Mouse (Mus musculus): ENCODE data around the gene Gm12117. TPM values are rescaled to one million over a fixed set of nuclear protein-coding genes. Genes with fewer than 3 reads are reported as not detected.
A peak's percentile ranks its signal among the peaks of the same experiment; 100 is the strongest.

The Gm12117 gene
- polyA plus RNA-seq (2016; fragmentation: Nextera tagmentation; extraction: Ambion mirVana), result 0.14 TPM in 1 of 2 replicates, not detected in the other

- 90% methylated on average over 3 of the region's 3 CpGs for WGBS
Measured at GRCm38 (mm10) chr11:33276637-33277036, at the start of gene Gm12117. Gene Gm12117 (minus strand): TSS chr11:33276737.

GRCm38 (mm10) chr11:33319006-33319611, 42.6 kb upstream of the Gm12117 start:
- Histone ChIP-seq H3K4me3 (no peak overlapping the region), H3K4me1 (no peaks in the 10 kb centered on the region), H3K27ac (no peak overlapping the region), H3K36me3 (no peaks in the 10 kb centered on the region), H3K9me3 (no peaks in the 10 kb centered on the region), H3K27me3 (ENCODE audit: insufficient read depth, poor library complexity, severe bottlenecking) (no peaks in the 10 kb centered on the region)
- no peak for DNase-seq (ENCODE audit: low spot score)
- WGBS, result 84% methylated on average over 7 of the region's 7 CpGs

More at GRCm38 (mm10) chr11:33276637-33277036, at the start of gene Gm12117:
- H3K4me1 ChIP-seq, result no peaks in the 10 kb centered on the region
- no peak within 1 kb of the TSS for H3K4me3 ChIP-seq
- peaks cover 6% of the 10 kb centered on the region; the same call in 1 of the 2 replicates for H3K36me3 ChIP-seq
- H3K27me3 ChIP-seq (ENCODE audit: insufficient read depth, poor library complexity, severe bottlenecking), result no peaks in the 10 kb centered on the region
- no peak for DNase-seq (ENCODE audit: low spot score)
- no peaks in the 10 kb centered on the region for H3K9me3 ChIP-seq
- no peak within 1 kb of the TSS for H3K27ac ChIP-seq

- Histone ChIP-seq H3K4me1 (no peaks in the 10 kb centered on the region), H3K27ac (no peak overlapping the region), H3K9me3 (no peaks in the 10 kb centered on the region), H3K4me3 (no peak overlapping the region), H3K27me3 (ENCODE audit: insufficient read depth, poor library complexity, severe bottlenecking) (no peaks in the 10 kb centered on the region), H3K36me3 (no peaks in the 10 kb centered on the region)
- WGBS, result 82% methylated on average over 4 of the region's 4 CpGs
- DNase-seq (ENCODE audit: low spot score), result no peak
Measured at GRCm38 (mm10) chr11:33309566-33309965, 33.0 kb upstream of the Gm12117 start.

- WGBS, result 72% methylated on average over 8 of the region's 8 CpGs
- Histone ChIP-seq H3K4me3 (no peak overlapping the region), H3K27ac (no peak overlapping the region), H3K27me3 (ENCODE audit: insufficient read depth, poor library complexity, severe bottlenecking) (no peaks in the 10 kb centered on the region), H3K9me3 (no peaks in the 10 kb centered on the region), H3K4me1 (no peaks in the 10 kb centered on the region), H3K36me3 (no peaks in the 10 kb centered on the region)
- DNase-seq (ENCODE audit: low spot score), result no peak
Measured at GRCm38 (mm10) chr11:33300859-33301258, 24.3 kb upstream of the Gm12117 start.

- no peaks in the 10 kb centered on the region for H3K27me3 ChIP-seq (ENCODE audit: insufficient read depth, poor library complexity, severe bottlenecking)
- no peak overlapping the region for H3K4me3 ChIP-seq
- 78% methylated on average over 11 of the region's 11 CpGs for WGBS
- H3K27ac ChIP-seq, result no peak overlapping the region
- H3K36me3 ChIP-seq, result no peaks in the 10 kb centered on the region
- no peak for DNase-seq (ENCODE audit: low spot score)
- no peaks in the 10 kb centered on the region for H3K4me1 ChIP-seq
- H3K9me3 ChIP-seq, result no peaks in the 10 kb centered on the region
Measured at GRCm38 (mm10) chr11:33299371-33299770, 22.8 kb upstream of the Gm12117 start.

GRCm38 (mm10) chr11:33297121-33297520, 20.6 kb upstream of the Gm12117 start:
- H3K27me3 ChIP-seq (ENCODE audit: insufficient read depth, poor library complexity, severe bottlenecking), result no peaks in the 10 kb centered on the region
- H3K36me3 ChIP-seq, result no peaks in the 10 kb centered on the region
- no peak for DNase-seq (ENCODE audit: low spot score)
- H3K4me3 ChIP-seq, result no peak overlapping the region
- no peak overlapping the region for H3K27ac ChIP-seq
- 84% methylated on average over 8 of the region's 8 CpGs for WGBS
- no peaks in the 10 kb centered on the region for H3K4me1 ChIP-seq
- no peaks in the 10 kb centered on the region for H3K9me3 ChIP-seq

- no peak for DNase-seq (ENCODE audit: low spot score)
- 61% methylated on average over 3 of the region's 3 CpGs for WGBS
Measured at GRCm38 (mm10) chr11:33295422-33295821, 18.9 kb upstream of the Gm12117 start.

GRCm38 (mm10) chr11:33294063-33294462, 17.5 kb upstream of the Gm12117 start:
- DNase-seq (ENCODE audit: low spot score), result no peak
- H3K36me3 ChIP-seq, result no peaks in the 10 kb centered on the region
- H3K4me3 ChIP-seq, result no peak overlapping the region
- WGBS, result 81% methylated on average over 6 of the region's 6 CpGs
- no peaks in the 10 kb centered on the region for H3K9me3 ChIP-seq
- H3K27me3 ChIP-seq (ENCODE audit: insufficient read depth, poor library complexity, severe bottlenecking), result no peaks in the 10 kb centered on the region
- H3K4me1 ChIP-seq, result no peaks in the 10 kb centered on the region
- H3K27ac ChIP-seq, result no peak overlapping the region

More at GRCm38 (mm10) chr11:33295422-33295821, 18.9 kb upstream of the Gm12117 start:
- Histone ChIP-seq H3K4me1 (no peaks in the 10 kb centered on the region), H3K36me3 (no peaks in the 10 kb centered on the region), H3K4me3 (no peak overlapping the region), H3K9me3 (no peaks in the 10 kb centered on the region), H3K27ac (no peak overlapping the region), H3K27me3 (ENCODE audit: insufficient read depth, poor library complexity, severe bottlenecking) (no peaks in the 10 kb centered on the region)

GRCm38 (mm10) chr11:33278571-33278970, 2.0 kb upstream of the Gm12117 start:
- H3K4me3 ChIP-seq, result no peak overlapping the region
- H3K36me3 ChIP-seq, result peaks cover 6% of the 10 kb centered on the region; the same call in 1 of the 2 replicates
- H3K4me1 ChIP-seq, result no peaks in the 10 kb centered on the region
- 85% methylated on average over 2 of the region's 2 CpGs for WGBS
- no peaks in the 10 kb centered on the region for H3K9me3 ChIP-seq
- no peak overlapping the region for H3K27ac ChIP-seq
- no peaks in the 10 kb centered on the region for H3K27me3 ChIP-seq (ENCODE audit: insufficient read depth, poor library complexity, severe bottlenecking)
- no peak for DNase-seq (ENCODE audit: low spot score)

- Histone ChIP-seq H3K9me3 (no peaks in the 10 kb centered on the region), H3K4me1 (no peaks in the 10 kb centered on the region), H3K4me3 (no peak overlapping the region), H3K36me3 (peaks cover 6% of the 10 kb centered on the region; the same call in 1 of the 2 replicates), H3K27me3 (ENCODE audit: insufficient read depth, poor library complexity, severe bottlenecking) (no peaks in the 10 kb centered on the region), H3K27ac (no peak overlapping the region)
- WGBS, result 71% methylated on average over 3 of the region's 3 CpGs
- DNase-seq (ENCODE audit: low spot score), result no peak
Measured at GRCm38 (mm10) chr11:33274816-33275215, 1.7 kb downstream of the Gm12117 start.

GRCm38 (mm10) chr11:33274294-33274693, 2.2 kb downstream of the Gm12117 start:
- Histone ChIP-seq H3K27ac (no peak overlapping the region), H3K9me3 (no peaks in the 10 kb centered on the region), H3K27me3 (ENCODE audit: insufficient read depth, poor library complexity, severe bottlenecking) (no peaks in the 10 kb centered on the region), H3K4me1 (no peaks in the 10 kb centered on the region), H3K4me3 (no peak overlapping the region), H3K36me3 (peaks cover 6% of the 10 kb centered on the region; the same call in 1 of the 2 replicates)
- 78% methylated on average over 1 of the region's 1 CpGs for WGBS
- no peak for DNase-seq (ENCODE audit: low spot score)

GRCm38 (mm10) chr11:33240295-33240694, 36.2 kb downstream of the Gm12117 start:
- Histone ChIP-seq H3K4me1 (no peaks in the 10 kb centered on the region), H3K27me3 (ENCODE audit: insufficient read depth, poor library complexity, severe bottlenecking) (no peaks in the 10 kb centered on the region), H3K9me3 (no peaks in the 10 kb centered on the region), H3K36me3 (no peaks in the 10 kb centered on the region), H3K27ac (no peak overlapping the region), H3K4me3 (no peak overlapping the region)
- DNase-seq (ENCODE audit: low spot score), result no peak
- 79% methylated on average over 3 of the region's 3 CpGs for WGBS

- Histone ChIP-seq H3K27ac (no peak overlapping the region), H3K27me3 (ENCODE audit: insufficient read depth, poor library complexity, severe bottlenecking) (no peaks in the 10 kb centered on the region), H3K4me3 (no peak overlapping the region), H3K4me1 (no peaks in the 10 kb centered on the region), H3K9me3 (no peaks in the 10 kb centered on the region), H3K36me3 (no peaks in the 10 kb centered on the region)
- 76% methylated on average over 3 of the region's 3 CpGs for WGBS
- peak; percentile 42 for DNase-seq (ENCODE audit: low spot score)
Measured at GRCm38 (mm10) chr11:33234134-33234533, 42.4 kb downstream of the Gm12117 start.

GRCm38 (mm10) chr11:33232056-33232455, 44.5 kb downstream of the Gm12117 start:
- WGBS, result 66% methylated on average over 5 of the region's 5 CpGs

More at GRCm38 (mm10) chr11:33232056-33232455, 44.5 kb downstream of the Gm12117 start:
- Histone ChIP-seq H3K27ac (no peak overlapping the region), H3K9me3 (no peaks in the 10 kb centered on the region), H3K27me3 (ENCODE audit: insufficient read depth, poor library complexity, severe bottlenecking) (no peaks in the 10 kb centered on the region), H3K4me3 (no peak overlapping the region), H3K36me3 (no peaks in the 10 kb centered on the region), H3K4me1 (no peaks in the 10 kb centered on the region)
- DNase-seq (ENCODE audit: low spot score), result peak; percentile 69
